Mouse (Mus musculus) layer of hippocampus, postnatal 14 days (tissue): ENCODE results near the gene Hadha. TPM values are rescaled to one million over a fixed set of nuclear protein-coding genes. Genes with fewer than 3 reads are reported as not detected.

Experiments used
- DNase-seq, 2 experiments: peaks; one replicate each; pipeline ENCODE4 v3.0.0; 2021 to 2022; ENCODE audit warnings: low spot score in 2 of 2, mixed read lengths in 1 of 2
- microRNA-seq, 2 experiments: library from miRNA; unstranded; fragments of <30 nt; microRNA quantifications; one replicate each; pipeline ENCODE4 v1.2.0; 2021
- total RNA-seq, 2 experiments: library from RNA; stranded (reverse); gene quantifications; 2 replicates each; pipeline ENCODE4 v1.2.3; 2021

Gene Hadha
- total RNA-seq, 2 experiments from 2014 or later = 78.4 to 95.1 TPM

DNA sequence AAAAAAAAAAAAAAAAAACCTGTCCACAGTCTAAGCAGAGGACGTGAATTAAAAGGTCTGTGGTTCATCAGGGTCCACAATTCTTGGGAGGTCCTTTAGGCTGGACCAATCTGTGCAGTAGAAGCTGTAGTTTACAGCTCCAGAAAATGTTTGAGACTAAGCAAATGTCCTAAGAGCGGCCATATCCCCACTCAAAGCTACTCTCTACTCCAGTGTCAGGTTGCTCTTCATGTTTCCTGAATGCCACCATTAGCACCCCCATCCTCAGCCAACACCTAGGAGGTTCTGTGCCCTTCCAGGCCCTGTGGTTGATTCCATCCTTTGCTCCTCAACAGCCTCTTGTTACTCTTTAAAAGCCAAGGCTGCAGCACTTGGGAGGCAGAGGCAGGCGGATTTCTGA is 82.6 kb downstream of the Hadha start:
- no peak for DNase-seq

DNA sequence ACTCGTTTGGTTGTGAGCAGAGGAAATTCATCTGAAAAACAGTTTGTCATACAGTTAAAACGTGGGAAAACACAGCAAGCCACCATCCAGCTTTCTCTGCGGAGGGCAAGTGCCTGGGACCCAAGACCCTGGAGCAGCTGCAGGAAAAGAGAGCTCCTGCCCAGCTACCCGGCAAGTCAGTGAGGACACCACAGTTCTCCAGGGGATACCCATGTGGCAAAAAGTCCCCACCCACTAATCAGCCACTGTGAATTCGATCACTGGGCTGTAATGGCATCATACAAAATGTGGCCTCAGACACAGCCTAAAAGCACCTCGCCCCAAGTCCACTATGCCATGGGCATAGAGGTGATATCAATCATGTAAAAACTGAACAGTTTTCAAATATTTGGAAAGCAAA is 83.3 kb downstream of the Hadha start:
- DNase-seq = no peak

Small RNAs within 50 kb of the gene (microRNA-seq; reads per million reads assigned to microRNA genes)
- 0 to 0.23 reads per million in 2 experiments for gene Mir1960

Other genes starting within 250 kb of the Hadha start
- not detected for gene Il6, start 142.0 kb downstream of the Hadha start, total RNA-seq
- 1 to 10 TPM; 7.1 to 7.9 TPM for gene Tyms, start 81.5 kb downstream of the Hadha start, total RNA-seq
- 10 to 100 TPM; 13.7 to 14.8 TPM for gene Garem2, start 50.0 kb downstream of the Hadha start, total RNA-seq
- 1 to 10 TPM; 2.9 to 5.5 TPM for gene 3110082J24Rik, start 49.1 kb downstream of the Hadha start, total RNA-seq
- gene Hadhb, start 86 bp upstream of the Hadha start, total RNA-seq = 10 to 100 TPM; 80.1 to 81.8 TPM
- not detected for gene Adgrf3, start 50.6 kb upstream of the Hadha start, total RNA-seq
- gene Selenoi, start 77.4 kb upstream of the Hadha start, total RNA-seq = 10 to 100 TPM; 42.8 to 57.1 TPM
- 10 to 100 TPM in 1 of 2 experiments, 1 to 10 TPM in 1; 9.7 to 10.2 TPM for gene Drc1, start 126.2 kb upstream of the Hadha start, total RNA-seq